Mouse (Mus musculus) monocyte, adult 5-6 weeks (primary cell): Measurements from ENCODE around the gene Ap1m2. TPM values are rescaled to one million over a fixed set of nuclear protein-coding genes. Genes with fewer than 3 reads are reported as not detected.
"Not testable (repeated sequence)": the region's sequence is repeated elsewhere in the genome, so short reads cannot be mapped to it uniquely, and the experiment has no call there.

Experiments used
- ATAC-seq: fragments of 153-309, 156-312 bp; replicated peaks from 2 replicates; pipeline ENCODE4 v1.8.0; 2017; ENCODE audit warnings: mild to moderate bottlenecking; ENCODE audit not compliant: low TSS enrichment, insufficient number of reproducible peaks, severe bottlenecking, poor library complexity, low FRiP score
- total RNA-seq: library from RNA; stranded (forward); fragments of 200-1000, 200-491, 200-594 nt; gene quantifications from 3 replicates; pipeline ENCODE4 v1.2.3, GENCODE M21; 2017

The Ap1m2 gene
- total RNA-seq, 1 experiment from 2014 or later = 1.6 TPM

- no peak for ATAC-seq
These were observed 39.7 kb downstream of the Ap1m2 start for GRCm38 (mm10) chr9:21272391-21272790.

GRCm38 (mm10) chr9:21269590-21269989 lies 42.5 kb downstream of the Ap1m2 start:
- ATAC-seq = not testable (repeated sequence)

DNA sequence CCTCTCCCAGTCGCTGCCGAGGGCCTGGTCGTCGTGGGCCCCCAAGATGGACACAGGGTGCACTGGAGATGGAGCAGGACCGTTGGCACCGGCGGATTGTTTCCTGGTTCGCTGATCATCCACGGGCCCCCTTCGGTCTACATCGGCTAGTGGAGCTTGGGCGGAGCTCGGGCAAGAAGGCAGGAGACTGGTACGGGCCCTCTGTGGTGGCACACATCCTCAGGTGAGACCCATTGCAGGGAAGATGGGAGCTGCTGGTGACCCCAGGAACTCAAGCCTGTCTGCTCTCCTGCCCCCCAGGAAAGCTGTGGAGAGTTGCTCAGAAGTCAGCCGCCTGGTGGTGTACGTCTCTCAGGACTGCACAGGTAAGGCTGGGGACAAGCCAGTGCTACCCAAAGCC lies 43.8 kb downstream of the Ap1m2 start:
- no peak for ATAC-seq

- ATAC-seq = no peak
These were observed 45.2 kb downstream of the Ap1m2 start for GRCm38 (mm10) chr9:21266889-21267288.

GRCm38 (mm10) chr9:21265611-21266010 lies 46.5 kb downstream of the Ap1m2 start:
- ATAC-seq = no peak

DNA sequence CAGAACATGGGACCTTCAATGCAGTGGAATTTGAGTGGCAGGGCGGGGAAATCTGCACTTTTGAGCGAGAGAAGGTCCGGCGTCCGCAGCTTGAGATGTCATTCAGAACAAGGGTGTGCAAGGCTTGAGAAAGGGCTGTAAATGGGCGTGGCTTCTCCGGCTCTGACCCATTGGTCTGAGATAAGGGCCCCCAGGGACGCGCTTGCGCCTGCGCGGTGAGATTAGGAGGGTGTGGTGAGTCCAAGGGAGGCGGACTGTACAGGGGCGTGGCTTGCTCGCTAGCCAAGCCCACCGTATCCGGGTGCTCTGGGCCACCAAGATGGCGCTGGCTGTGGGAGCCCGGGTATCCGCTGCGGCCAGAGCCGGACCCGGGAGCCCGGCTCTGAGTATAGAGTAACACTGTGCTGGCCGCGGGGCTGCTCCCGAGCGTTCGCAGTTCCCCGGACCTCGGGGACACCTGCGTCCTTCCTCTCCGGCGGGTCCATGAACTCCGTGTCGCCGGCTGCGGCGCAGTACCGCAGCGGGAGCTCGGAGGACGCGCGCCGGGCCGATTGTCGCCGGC lies 47.1 kb downstream of the Ap1m2 start, which contains the start of gene Atg4d:
Gene Atg4d, plus strand, starts transcription at position 294 of the 562 bp plus-strand sequence.
- peak; percentile 85 for ATAC-seq

GRCm38 (mm10) chr9:21264272-21264999 lies 47.7 kb downstream of the Ap1m2 start:
- ATAC-seq = no peak; the same call in 1 of the 2 replicates

GRCm38 (mm10) chr9:21261831-21262230 lies 50.3 kb downstream of the Ap1m2 start:
- ATAC-seq = peak; percentile 76

DNA sequence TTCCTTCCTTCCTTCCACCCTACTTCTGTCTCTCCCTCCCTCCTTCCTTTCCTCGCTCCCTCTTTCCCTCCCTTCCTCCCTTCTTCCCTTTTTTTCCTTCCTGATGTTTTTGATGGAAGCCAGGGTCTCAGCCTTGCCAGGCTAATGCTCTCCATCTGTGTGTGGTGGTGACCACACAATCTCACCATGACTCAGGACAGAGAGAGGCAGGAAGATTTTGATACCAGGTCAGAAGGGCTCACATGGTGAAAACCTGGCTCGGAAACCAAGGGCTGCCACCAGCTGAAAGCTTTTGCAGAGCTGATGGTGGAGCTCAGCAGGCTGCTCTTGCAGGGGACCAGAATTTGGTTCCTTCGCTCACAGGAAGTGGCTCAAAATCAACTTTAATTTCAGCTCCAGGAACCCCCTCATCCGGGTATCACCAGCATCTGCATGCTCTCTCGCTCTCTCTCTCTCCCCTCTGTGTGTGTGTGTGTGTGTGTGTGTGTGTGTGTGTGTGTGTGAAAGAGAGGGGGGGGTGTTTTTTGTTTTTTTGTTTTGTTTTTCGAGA lies 51.6 kb downstream of the Ap1m2 start:
- no peak for ATAC-seq

DNA sequence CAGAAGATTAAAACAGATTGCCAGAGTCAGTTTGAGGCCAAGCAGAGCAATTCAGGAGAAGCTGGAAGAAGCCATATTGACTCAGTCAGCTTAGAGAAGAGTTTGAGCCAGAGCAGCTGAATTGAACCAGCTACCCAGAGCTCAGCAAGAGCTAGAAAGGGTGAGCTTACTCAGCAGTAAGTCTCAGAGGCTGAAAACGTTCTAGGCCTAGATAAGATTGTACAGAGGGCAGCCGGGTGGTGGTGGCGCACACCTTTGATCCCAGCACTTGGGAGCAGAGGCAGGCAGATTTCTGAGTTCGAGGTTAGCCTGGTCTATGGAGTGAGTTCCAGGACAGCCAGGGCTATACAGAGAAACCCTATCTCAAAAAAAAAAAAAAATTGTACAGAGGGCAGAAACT lies 55.8 kb downstream of the Ap1m2 start:
- not testable (repeated sequence) for ATAC-seq

- ATAC-seq = no peak
These were observed 57.4 kb downstream of the Ap1m2 start for GRCm38 (mm10) chr9:21254690-21255089.

DNA sequence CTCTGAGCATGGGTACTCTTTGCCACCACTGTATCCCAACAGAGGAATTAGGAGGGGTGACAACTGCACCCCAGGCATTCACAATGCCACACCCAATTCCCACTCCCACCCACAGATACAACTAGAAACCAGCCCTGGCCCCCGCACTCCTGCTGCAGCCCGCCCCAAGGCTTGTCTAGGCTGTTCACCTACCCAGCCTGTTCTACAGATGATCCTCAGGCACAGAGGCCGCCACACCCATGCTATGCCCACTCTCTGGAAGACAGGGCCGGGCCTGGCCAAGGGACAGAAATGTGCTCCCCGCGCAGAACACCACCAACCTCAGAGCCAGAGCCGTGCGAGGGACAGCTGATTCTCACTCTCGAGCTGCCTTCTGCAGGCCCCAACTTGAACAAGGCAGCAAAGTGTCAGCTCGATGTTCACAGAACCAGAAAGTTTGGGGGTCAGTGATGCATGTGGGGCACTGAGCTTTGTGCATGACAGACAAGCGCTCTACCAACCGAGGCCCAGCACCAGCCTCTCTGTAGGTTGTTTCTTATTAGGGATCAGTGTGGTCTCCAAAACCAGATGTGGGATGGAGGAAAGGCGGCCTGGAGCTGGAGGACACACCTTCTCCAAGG lies 60.9 kb downstream of the Ap1m2 start:
- no peak for ATAC-seq

- ATAC-seq = no peak
These were observed 61.6 kb downstream of the Ap1m2 start for GRCm38 (mm10) chr9:21250509-21250908.

- no peak; the same call in 1 of the 2 replicates for ATAC-seq
These were observed 62.3 kb downstream of the Ap1m2 start for GRCm38 (mm10) chr9:21249629-21250508.

DNA sequence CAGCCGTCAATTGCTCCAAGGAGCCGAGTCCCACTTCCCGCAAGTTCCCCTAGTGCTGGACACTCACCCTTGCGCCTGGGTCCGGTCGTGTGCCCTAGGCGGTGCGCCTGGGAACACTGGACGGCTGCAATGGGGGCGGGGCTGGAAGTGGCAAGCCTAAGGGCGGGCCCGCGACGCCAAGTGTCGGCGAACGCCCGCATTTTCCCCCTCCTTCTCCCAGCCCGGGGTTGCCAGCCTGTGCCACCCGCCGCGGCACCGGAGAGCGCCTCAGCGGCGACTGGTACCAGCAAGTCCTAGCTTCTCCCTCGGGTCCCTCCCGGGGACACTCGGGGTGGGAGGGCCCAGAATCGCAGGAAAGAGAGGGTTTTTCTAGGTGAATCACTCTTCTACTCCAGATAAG lies 63.8 kb downstream of the Ap1m2 start, which contains the start of gene S1pr5:
Gene S1pr5, minus strand, starts transcription at position 118 of the 400 bp plus-strand sequence.
- peak; percentile 58 for ATAC-seq

DNA sequence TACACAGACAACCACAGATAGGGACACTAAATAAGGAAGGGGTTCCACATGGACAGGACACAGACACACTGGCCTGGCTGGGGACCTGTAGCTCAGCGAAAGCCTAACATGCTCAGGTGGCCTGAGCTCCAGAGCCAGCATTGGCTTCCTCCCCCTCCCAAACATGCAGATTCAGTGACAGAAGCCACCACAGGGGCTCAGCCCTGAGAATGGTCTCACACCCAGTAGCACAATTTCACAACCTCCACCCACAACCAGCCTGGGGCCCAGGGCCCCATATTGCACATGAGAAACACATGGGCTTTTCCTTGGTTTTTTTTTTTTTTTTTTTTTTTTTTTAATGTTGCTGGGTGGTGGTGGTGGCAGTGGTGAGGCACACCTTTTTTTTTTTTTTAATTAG lies 65.8 kb downstream of the Ap1m2 start:
- ATAC-seq = peak; percentile 78

GRCm38 (mm10) chr9:21245113-21245487 lies 67.0 kb downstream of the Ap1m2 start:
- ATAC-seq = no peak

- no peak for ATAC-seq
These were observed 67.6 kb downstream of the Ap1m2 start for GRCm38 (mm10) chr9:21244428-21245112.
